In genomic region chr8:125897868-125898788, GRCm38 (mm10) we compare ENCODE assay signal across 8 mouse cellular contexts. TPM values are rescaled to one million over a fixed set of nuclear protein-coding genes. Genes with fewer than 3 reads are reported as not detected.
DNase-seq lines count a peak whose midpoint lies in the region; ATAC-seq lines count a peak whose summit lies in the region.

Gene Pcnx2, minus strand, starts transcription at chr8:125898317.

- H3K27ac ChIP-seq in neural tube, embryonic 11.5 days (ENCODE audit: low read depth, low read length), result no peak within 1 kb of the TSS
- H3K27ac ChIP-seq in embryonic facial prominence, embryonic 12.5 days, result no peak within 1 kb of the TSS
- H3K27ac ChIP-seq in intestine, embryonic 15.5 days, result no peak within 1 kb of the TSS
- H3K27ac ChIP-seq in liver, embryonic 16.5 days (ENCODE audit: low read length), result no peak within 1 kb of the TSS
- no peak within 1 kb of the TSS for H3K27ac ChIP-seq in stomach, embryonic 16.5 days (ENCODE audit: low read length)

- peak within 1 kb of the TSS; percentile 50 for H3K9ac ChIP-seq in neural tube, embryonic 11.5 days (ENCODE audit: low read length)
- no peak within 1 kb of the TSS for H3K9ac ChIP-seq in embryonic facial prominence, embryonic 12.5 days
- peak within 1 kb of the TSS; percentile 13; the same call in 1 of the 2 replicates for H3K9ac ChIP-seq in intestine, embryonic 15.5 days
- no peak within 1 kb of the TSS for H3K9ac ChIP-seq in liver, embryonic 16.5 days (ENCODE audit: low read depth, low read length)
- peak within 1 kb of the TSS; percentile 46 for H3K9ac ChIP-seq in stomach, embryonic 16.5 days (ENCODE audit: low read length)

- no peaks in the 10 kb centered on the region for H3K9me3 ChIP-seq in neural tube, embryonic 11.5 days (ENCODE audit: control insufficient read depth, low read length)
- no peaks in the 10 kb centered on the region for H3K9me3 ChIP-seq in embryonic facial prominence, embryonic 12.5 days
- H3K9me3 ChIP-seq in intestine, embryonic 15.5 days, result no peaks in the 10 kb centered on the region
- no peaks in the 10 kb centered on the region for H3K9me3 ChIP-seq in liver, embryonic 16.5 days (replicated peaks; ENCODE audit: control insufficient read depth, low read length)
- no peaks in the 10 kb centered on the region for H3K9me3 ChIP-seq in stomach, embryonic 16.5 days (replicated peaks; ENCODE audit: control insufficient read depth, low read length)

- H3K4me1 ChIP-seq in neural tube, embryonic 11.5 days (ENCODE audit: control insufficient read depth, insufficient read depth, low read length), result no peaks in the 10 kb centered on the region
- H3K4me1 ChIP-seq in embryonic facial prominence, embryonic 12.5 days, result peaks cover 12% of the 10 kb centered on the region
- peaks cover 9% of the 10 kb centered on the region; the same call in 1 of the 2 replicates for H3K4me1 ChIP-seq in intestine, embryonic 15.5 days (replicated peaks)
- no peaks in the 10 kb centered on the region for H3K4me1 ChIP-seq in liver, embryonic 16.5 days (ENCODE audit: control insufficient read depth, low read depth, low read length)
- H3K4me1 ChIP-seq in stomach, embryonic 16.5 days (ENCODE audit: control insufficient read depth, insufficient read depth, low read length), result peaks cover 8% of the 10 kb centered on the region; the same call in 1 of the 2 replicates

- H3K4me2 ChIP-seq in neural tube, embryonic 11.5 days (ENCODE audit: low read depth), result peak within 1 kb of the TSS; percentile 52
- peak within 1 kb of the TSS; percentile 45 for H3K4me2 ChIP-seq in embryonic facial prominence, embryonic 12.5 days (replicated peaks)
- H3K4me2 ChIP-seq in intestine, embryonic 15.5 days (replicated peaks), result peak within 1 kb of the TSS; percentile 50
- H3K4me2 ChIP-seq in liver, embryonic 16.5 days (ENCODE audit: low read depth, low read length), result no peak within 1 kb of the TSS
- peak within 1 kb of the TSS; percentile 27 for H3K4me2 ChIP-seq in stomach, embryonic 16.5 days (ENCODE audit: low read depth, low read length)

- peaks cover 15% of the 10 kb centered on the region for H3K27me3 ChIP-seq in neural tube, embryonic 11.5 days (ENCODE audit: control insufficient read depth, insufficient read depth, low read length)
- H3K27me3 ChIP-seq in embryonic facial prominence, embryonic 12.5 days, result peaks cover 34% of the 10 kb centered on the region
- H3K27me3 ChIP-seq in intestine, embryonic 15.5 days (replicated peaks), result peaks cover 18% of the 10 kb centered on the region
- H3K27me3 ChIP-seq in liver, embryonic 16.5 days (ENCODE audit: control insufficient read depth, insufficient read depth, low read depth, low read length), result peaks cover 23% of the 10 kb centered on the region
- H3K27me3 ChIP-seq in stomach, embryonic 16.5 days (ENCODE audit: control insufficient read depth, insufficient read depth, low read length), result peaks cover 24% of the 10 kb centered on the region

- no peak; the same call in 1 of the 2 replicates for ATAC-seq in neural tube, embryonic 11.5 days (ENCODE audit: insufficient read depth, low FRiP score, low TSS enrichment)
- 0 out of 2 replicates have a peak, but pooled peaks have one; percentile 32 for ATAC-seq in embryonic facial prominence, embryonic 12.5 days (ENCODE audit: insufficient number of reproducible peaks, insufficient read depth, low FRiP score, low TSS enrichment)
- peak; percentile 52 for ATAC-seq in intestine, embryonic 15.5 days
- ATAC-seq in liver, embryonic 16.5 days (ENCODE audit: low read depth), result 0 out of 2 replicates have a peak, but pooled peaks have one; percentile 13
- ATAC-seq in stomach, embryonic 16.5 days (ENCODE audit: insufficient read depth, low FRiP score), result peak; percentile 64; the same call in 1 of the 2 replicates

- H3K36me3 ChIP-seq in neural tube, embryonic 11.5 days (ENCODE audit: control insufficient read depth, insufficient read depth, low read length), result no peaks in the 10 kb centered on the region
- H3K36me3 ChIP-seq in embryonic facial prominence, embryonic 12.5 days, result no peaks in the 10 kb centered on the region
- no peaks in the 10 kb centered on the region for H3K36me3 ChIP-seq in intestine, embryonic 15.5 days
- H3K36me3 ChIP-seq in liver, embryonic 16.5 days (ENCODE audit: control insufficient read depth, insufficient read depth), result no peaks in the 10 kb centered on the region
- H3K36me3 ChIP-seq in stomach, embryonic 16.5 days (ENCODE audit: control insufficient read depth, insufficient read depth, low read length), result no peaks in the 10 kb centered on the region

- H3K4me3 ChIP-seq in neural tube, embryonic 11.5 days (ENCODE audit: low read depth, low read length), result peak within 1 kb of the TSS; percentile 34
- peak within 1 kb of the TSS; percentile 25 for H3K4me3 ChIP-seq in embryonic facial prominence, embryonic 12.5 days
- peak within 1 kb of the TSS; percentile 19; the same call in 1 of the 2 replicates for H3K4me3 ChIP-seq in intestine, embryonic 15.5 days (replicated peaks)
- no peak within 1 kb of the TSS for H3K4me3 ChIP-seq in liver, embryonic 16.5 days (ENCODE audit: low read depth, low read length)
- peak within 1 kb of the TSS; percentile 29 for H3K4me3 ChIP-seq in stomach, embryonic 16.5 days (replicated peaks; ENCODE audit: low read length)

- 7% methylated on average over 44 of the region's 44 CpGs for WGBS in neural tube, embryonic 11.5 days
- 7% methylated on average over 44 of the region's 44 CpGs for WGBS in embryonic facial prominence, embryonic 12.5 days
- WGBS in intestine, embryonic 15.5 days, result 7% methylated on average over 44 of the region's 44 CpGs
- WGBS in liver, embryonic 16.5 days (ENCODE audit: insufficient replicate concordance), result 7% methylated on average over 44 of the region's 44 CpGs
- 6% methylated on average over 44 of the region's 44 CpGs for WGBS in stomach, embryonic 16.5 days

- DNase-seq in neural tube, embryonic 11.5 days (ENCODE audit: low spot score), result peak; percentile 60
- DNase-seq in neural tube, embryonic 10.5 days (ENCODE audit: extremely low spot score, low spot score), result no peak
- DNase-seq in adipocyte (ENCODE audit: low spot score), result no peak
- no peak for DNase-seq in gastrocnemius, postnatal 25 days

RNA-seq across cellular contexts. Expression of gene Pcnx2, which starts in this region (rescaled TPM):
- 0.37 and 0.65 TPM in 2 replicates for polyA plus RNA-seq in neural tube, embryonic 11.5 days (2014; fragmentation: Nextera tagmentation; extraction: Ambion mirVana)
- polyA plus RNA-seq in embryonic facial prominence, embryonic 12.5 days (2016; fragmentation: Nextera tagmentation; extraction: Ambion mirVana), result 0.29 and 0.31 TPM in 2 replicates
- 0.11 and 0.13 TPM in 2 replicates for polyA plus RNA-seq in intestine, embryonic 15.5 days (2015; fragmentation: Nextera tagmentation; extraction: Ambion mirVana)
- 0.06 and 0.07 TPM in 2 replicates for polyA plus RNA-seq in liver, embryonic 16.5 days (2015; fragmentation: Nextera tagmentation; extraction: Ambion mirVana)
- polyA plus RNA-seq in stomach, embryonic 16.5 days (2015; fragmentation: Nextera tagmentation; extraction: Ambion mirVana), result 0.39 and 0.41 TPM in 2 replicates
- under 1 TPM; 0.29 to 0.41 TPM for total RNA-seq in gastrocnemius, postnatal 25 days (2021)

Comparison
In these comparisons a context has a peak if more than half of its experiments do, and no peak if none do; other contexts are left out.
1. Peak in DNase-seq, H3K4me3 ChIP-seq, H3K9ac ChIP-seq and H3K4me2 ChIP-seq in neural tube, embryonic 11.5 days; RNA of the gene not detected or under 1 TPM.
2. Peak in ATAC-seq, H3K4me3 ChIP-seq and H3K4me2 ChIP-seq in embryonic facial prominence, embryonic 12.5 days; RNA of the gene not detected or under 1 TPM.
3. Peak in ATAC-seq, H3K4me3 ChIP-seq, H3K9ac ChIP-seq and H3K4me2 ChIP-seq in intestine, embryonic 15.5 days; RNA of the gene not detected or under 1 TPM.
4. Peak in ATAC-seq in liver, embryonic 16.5 days; RNA of the gene not detected or under 1 TPM.
5. Peak in ATAC-seq, H3K4me3 ChIP-seq, H3K9ac ChIP-seq and H3K4me2 ChIP-seq in stomach, embryonic 16.5 days; RNA of the gene not detected or under 1 TPM.